Mouse (Mus musculus): ENCODE measurements around the gene Blm. TPM values are rescaled to one million over a fixed set of nuclear protein-coding genes. Genes with fewer than 3 reads are reported as not detected.

The Blm gene
- polyA plus RNA-seq, 1 experiment from 2014 or later, result 11.3 TPM

DNA sequence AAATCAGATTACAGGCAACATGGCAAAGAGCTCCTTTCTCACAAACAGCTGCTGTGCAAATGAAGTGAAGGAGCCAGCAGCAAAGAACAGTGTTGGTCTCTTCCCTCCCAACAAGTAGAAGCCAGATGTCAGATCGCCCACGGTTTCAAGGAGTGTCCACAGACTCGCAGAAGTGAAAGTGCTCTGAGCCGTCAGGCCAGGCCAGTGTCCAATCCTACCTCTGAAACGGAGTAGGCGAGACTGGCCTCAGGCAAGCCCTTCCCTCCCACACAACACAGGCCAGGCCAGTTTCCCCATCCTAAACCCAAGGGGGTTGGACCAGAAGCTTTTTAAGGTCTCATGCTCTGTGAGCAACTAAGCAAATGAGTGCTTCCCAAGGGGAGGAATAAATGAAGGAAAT is 77.7 kb downstream of the Blm start:
- WGBS, result 83% methylated on average over 6 of the region's 6 CpGs
- Histone ChIP-seq H3K9me3 (ENCODE audit: control insufficient read depth, low read length) (no peaks in the 10 kb centered on the region), H3K27ac (no peak overlapping the region), H3K27me3 (ENCODE audit: control insufficient read depth, insufficient read depth, low read length) (no peaks in the 10 kb centered on the region), H3K4me1 (replicated peaks; ENCODE audit: control insufficient read depth, insufficient read depth, low read length) (no peaks in the 10 kb centered on the region), H3K36me3 (replicated peaks; ENCODE audit: control insufficient read depth, insufficient read depth) (peaks cover 22% of the 10 kb centered on the region; the same call in 1 of the 2 replicates), H3K4me3 (replicated peaks; ENCODE audit: low read length) (no peak overlapping the region), H3K9ac (no peak overlapping the region), H3K4me2 (replicated peaks) (no peak overlapping the region)
- DNase-seq (ENCODE audit: low spot score) (no peak), ATAC-seq (ENCODE audit: low FRiP score) (no peak)

DNA sequence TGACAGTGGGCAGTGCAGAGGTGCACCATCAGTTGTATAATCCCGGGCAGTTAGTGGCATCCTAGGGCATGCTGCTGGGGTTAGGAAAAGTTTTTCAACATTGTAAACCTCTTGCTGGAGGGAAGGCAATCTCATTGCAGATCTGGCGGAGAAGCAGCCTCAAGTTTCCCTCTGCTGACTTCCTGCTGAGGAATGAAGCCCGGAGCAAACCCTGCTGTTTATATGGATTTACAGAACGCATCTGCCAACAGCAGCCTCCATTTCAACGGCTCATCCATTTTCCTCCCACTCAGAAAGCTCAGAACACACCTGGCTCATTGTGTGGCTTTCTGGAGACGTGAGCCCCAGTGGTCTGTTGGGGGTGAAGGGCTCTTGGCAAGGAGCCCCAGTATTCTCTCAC is 78.6 kb downstream of the Blm start:
- no peak for DNase-seq (ENCODE audit: low spot score)
- no peak overlapping the region for H3K4me3 ChIP-seq (replicated peaks; ENCODE audit: low read length)
- H3K27ac ChIP-seq, result no peak overlapping the region
- ATAC-seq (ENCODE audit: low FRiP score), result no peak
- peaks cover 26% of the 10 kb centered on the region; the same call in 1 of the 2 replicates for H3K36me3 ChIP-seq (replicated peaks; ENCODE audit: control insufficient read depth, insufficient read depth)
- WGBS, result 85% methylated on average over 6 of the region's 6 CpGs
- no peaks in the 10 kb centered on the region for H3K9me3 ChIP-seq (ENCODE audit: control insufficient read depth, low read length)
- no peak overlapping the region for H3K9ac ChIP-seq
- H3K27me3 ChIP-seq (ENCODE audit: control insufficient read depth, insufficient read depth, low read length), result no peaks in the 10 kb centered on the region
- H3K4me2 ChIP-seq (replicated peaks), result no peak overlapping the region
- no peaks in the 10 kb centered on the region for H3K4me1 ChIP-seq (replicated peaks; ENCODE audit: control insufficient read depth, insufficient read depth, low read length)

DNA sequence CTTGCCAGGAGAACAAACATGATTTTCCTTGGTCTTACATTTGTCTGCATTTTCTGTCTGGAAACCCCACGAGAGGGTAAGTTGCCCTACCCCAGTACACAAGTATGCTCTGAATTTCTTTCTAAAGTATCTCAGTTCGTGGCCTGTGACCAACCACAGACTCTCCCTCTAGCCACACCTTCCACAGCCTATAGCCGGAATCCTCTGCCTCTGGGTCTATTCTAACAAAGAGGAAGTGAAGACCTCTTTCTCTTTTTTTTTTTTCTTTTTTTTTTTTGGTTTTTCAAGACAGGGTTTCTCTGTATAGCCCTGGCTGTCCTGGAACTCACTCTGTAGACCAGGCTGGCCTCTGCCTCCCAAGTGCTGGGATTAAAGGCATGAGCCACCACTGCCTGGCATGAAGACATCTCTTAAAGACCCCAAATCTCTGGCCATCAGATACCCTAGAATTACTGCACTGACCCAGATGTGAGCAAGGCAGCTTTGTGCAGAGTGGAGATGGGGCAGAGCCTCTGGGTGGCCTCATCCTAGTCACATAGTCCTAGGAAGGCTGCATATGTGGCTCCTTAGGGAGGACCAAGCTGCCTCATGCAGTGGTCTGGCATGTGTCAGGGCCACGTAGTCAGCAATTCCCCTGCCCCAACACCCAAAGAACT is 79.3 kb downstream of the Blm start:
- no peaks in the 10 kb centered on the region for H3K9me3 ChIP-seq (ENCODE audit: control insufficient read depth, low read length)
- no peak overlapping the region for H3K4me2 ChIP-seq (replicated peaks)
- 89% methylated on average over 4 of the region's 4 CpGs for WGBS
- no peaks in the 10 kb centered on the region for H3K27me3 ChIP-seq (ENCODE audit: control insufficient read depth, insufficient read depth, low read length)
- peaks cover 26% of the 10 kb centered on the region; the same call in 1 of the 2 replicates for H3K36me3 ChIP-seq (replicated peaks; ENCODE audit: control insufficient read depth, insufficient read depth)
- H3K4me1 ChIP-seq (replicated peaks; ENCODE audit: control insufficient read depth, insufficient read depth, low read length), result no peaks in the 10 kb centered on the region
- H3K9ac ChIP-seq, result no peak overlapping the region
- no peak overlapping the region for H3K4me3 ChIP-seq (replicated peaks; ENCODE audit: low read length)
- no peak overlapping the region for H3K27ac ChIP-seq
- ATAC-seq (ENCODE audit: low FRiP score), result no peak
- no peak for DNase-seq (ENCODE audit: low spot score)

DNA sequence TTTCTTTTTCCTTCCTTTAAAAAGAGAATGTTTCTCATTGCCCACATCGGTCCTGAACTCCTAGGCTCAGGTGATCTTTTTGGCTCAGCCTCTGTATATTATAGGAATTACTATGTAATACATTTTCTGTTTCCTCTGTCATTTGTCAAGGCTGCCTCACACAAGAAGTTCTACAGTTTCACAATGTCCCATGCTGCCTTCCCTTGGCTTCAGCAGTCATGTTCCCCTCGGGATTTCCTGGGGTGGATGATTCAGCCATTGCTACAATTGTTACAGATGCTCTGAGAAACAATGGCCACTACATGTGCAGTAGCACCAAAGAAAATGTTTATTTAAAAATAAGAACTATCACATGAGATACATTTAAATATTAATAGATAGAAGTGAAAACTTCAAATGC is 80.1 kb downstream of the Blm start:
- no peak for ATAC-seq (ENCODE audit: low FRiP score)
- Histone ChIP-seq H3K4me2 (replicated peaks) (no peak overlapping the region), H3K27me3 (ENCODE audit: control insufficient read depth, insufficient read depth, low read length) (no peaks in the 10 kb centered on the region), H3K36me3 (replicated peaks; ENCODE audit: control insufficient read depth, insufficient read depth) (peaks cover 23% of the 10 kb centered on the region; the same call in 1 of the 2 replicates), H3K4me1 (replicated peaks; ENCODE audit: control insufficient read depth, insufficient read depth, low read length) (no peaks in the 10 kb centered on the region), H3K27ac (no peak overlapping the region), H3K9ac (no peak overlapping the region), H3K9me3 (ENCODE audit: control insufficient read depth, low read length) (no peaks in the 10 kb centered on the region), H3K4me3 (replicated peaks; ENCODE audit: low read length) (no peak overlapping the region)
- WGBS, result 94% methylated on average over 2 of the region's 2 CpGs
- no peak for DNase-seq (ENCODE audit: low spot score)

DNA sequence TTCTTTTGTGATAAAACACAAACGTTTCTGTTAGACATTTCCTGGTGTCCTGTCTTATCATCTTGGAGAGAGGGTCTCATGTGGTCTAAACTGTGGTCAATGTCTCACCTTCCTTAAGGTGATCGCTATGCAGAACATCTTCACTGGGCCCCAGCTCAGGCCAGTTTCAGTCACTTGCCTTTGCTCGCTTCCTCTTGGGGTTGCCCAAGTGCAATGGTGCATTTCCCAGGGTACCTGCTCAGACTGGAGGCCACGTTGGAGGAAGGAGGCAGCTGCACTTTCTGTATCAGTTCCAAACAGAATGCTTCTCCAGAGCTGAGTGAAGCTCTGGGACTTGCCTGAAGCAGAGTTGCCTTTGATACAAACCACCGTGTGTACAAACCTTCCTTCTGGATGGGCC is 80.9 kb downstream of the Blm start:
- Histone ChIP-seq H3K9me3 (ENCODE audit: control insufficient read depth, low read length) (no peaks in the 10 kb centered on the region), H3K9ac (no peak overlapping the region), H3K4me3 (replicated peaks; ENCODE audit: low read length) (no peak overlapping the region), H3K27me3 (ENCODE audit: control insufficient read depth, insufficient read depth, low read length) (no peaks in the 10 kb centered on the region), H3K4me2 (replicated peaks) (no peak overlapping the region), H3K27ac (no peak overlapping the region), H3K4me1 (replicated peaks; ENCODE audit: control insufficient read depth, insufficient read depth, low read length) (no peaks in the 10 kb centered on the region), H3K36me3 (replicated peaks; ENCODE audit: control insufficient read depth, insufficient read depth) (0 out of 2 replicates have a peak, but pooled peaks cover 18% of the 10 kb centered on the region)
- DNase-seq (ENCODE audit: low spot score), result no peak
- 96% methylated on average over 5 of the region's 5 CpGs for WGBS
- ATAC-seq (ENCODE audit: low FRiP score), result no peak

DNA sequence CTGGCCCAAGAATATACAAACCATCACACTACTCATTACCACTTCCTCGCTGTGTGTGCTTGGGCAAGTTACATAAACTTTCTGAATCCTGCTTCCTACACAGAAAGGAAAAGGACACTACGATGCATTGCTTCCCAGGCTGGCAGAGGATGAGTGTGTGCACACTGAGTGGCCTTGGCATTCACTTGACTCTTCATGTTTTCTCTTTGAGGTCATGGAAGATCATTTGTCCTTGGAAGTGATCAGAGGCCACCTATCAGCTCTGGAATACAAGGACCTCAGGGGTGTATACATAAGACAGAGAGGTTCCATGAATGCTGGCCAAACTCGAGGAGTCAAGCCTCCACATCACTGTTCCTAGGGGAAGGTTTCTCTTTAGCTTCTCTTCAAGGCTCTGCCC is 81.8 kb downstream of the Blm start:
- Histone ChIP-seq H3K4me2 (replicated peaks) (no peak overlapping the region), H3K9ac (no peak overlapping the region), H3K27me3 (ENCODE audit: control insufficient read depth, insufficient read depth, low read length) (no peaks in the 10 kb centered on the region), H3K4me3 (replicated peaks; ENCODE audit: low read length) (no peak overlapping the region), H3K27ac (no peak overlapping the region), H3K9me3 (ENCODE audit: control insufficient read depth, low read length) (no peaks in the 10 kb centered on the region), H3K4me1 (replicated peaks; ENCODE audit: control insufficient read depth, insufficient read depth, low read length) (no peaks in the 10 kb centered on the region), H3K36me3 (replicated peaks; ENCODE audit: control insufficient read depth, insufficient read depth) (0 out of 2 replicates have a peak, but pooled peaks cover 14% of the 10 kb centered on the region)
- DNase-seq (ENCODE audit: low spot score) (no peak), ATAC-seq (ENCODE audit: low FRiP score) (no peak)
- WGBS, result 87% methylated on average over 3 of the region's 3 CpGs

DNA sequence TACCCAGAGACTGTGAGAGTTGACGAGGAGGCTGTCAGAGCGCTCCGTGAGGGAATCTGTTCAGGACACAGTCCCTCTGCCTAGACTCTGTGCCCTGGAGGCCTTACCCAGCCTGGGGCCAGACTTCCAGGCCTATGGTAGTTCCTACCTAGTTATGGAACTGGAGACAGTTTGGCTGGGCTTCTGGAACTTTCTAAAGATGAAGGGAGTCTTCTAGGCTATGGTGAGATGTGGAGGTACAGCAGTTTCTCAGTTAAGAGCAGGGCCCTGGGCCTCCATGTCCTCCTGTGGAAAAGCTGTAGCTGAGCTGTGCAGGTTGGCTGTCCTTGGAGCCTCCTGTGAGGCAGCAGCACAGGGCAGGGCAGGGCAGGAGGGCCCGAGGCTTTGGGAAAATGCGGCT is 82.7 kb downstream of the Blm start:
- Histone ChIP-seq H3K27me3 (ENCODE audit: control insufficient read depth, insufficient read depth, low read length) (no peaks in the 10 kb centered on the region), H3K4me1 (replicated peaks; ENCODE audit: control insufficient read depth, insufficient read depth, low read length) (no peaks in the 10 kb centered on the region), H3K9ac (no peak overlapping the region), H3K4me3 (replicated peaks; ENCODE audit: low read length) (no peak overlapping the region), H3K9me3 (ENCODE audit: control insufficient read depth, low read length) (no peaks in the 10 kb centered on the region), H3K27ac (no peak overlapping the region), H3K4me2 (replicated peaks) (no peak overlapping the region), H3K36me3 (replicated peaks; ENCODE audit: control insufficient read depth, insufficient read depth) (0 out of 2 replicates have a peak, but pooled peaks cover 14% of the 10 kb centered on the region)
- ATAC-seq (ENCODE audit: low FRiP score), result no peak
- WGBS, result 90% methylated on average over 5 of the region's 5 CpGs
- DNase-seq (ENCODE audit: low spot score), result no peak

DNA sequence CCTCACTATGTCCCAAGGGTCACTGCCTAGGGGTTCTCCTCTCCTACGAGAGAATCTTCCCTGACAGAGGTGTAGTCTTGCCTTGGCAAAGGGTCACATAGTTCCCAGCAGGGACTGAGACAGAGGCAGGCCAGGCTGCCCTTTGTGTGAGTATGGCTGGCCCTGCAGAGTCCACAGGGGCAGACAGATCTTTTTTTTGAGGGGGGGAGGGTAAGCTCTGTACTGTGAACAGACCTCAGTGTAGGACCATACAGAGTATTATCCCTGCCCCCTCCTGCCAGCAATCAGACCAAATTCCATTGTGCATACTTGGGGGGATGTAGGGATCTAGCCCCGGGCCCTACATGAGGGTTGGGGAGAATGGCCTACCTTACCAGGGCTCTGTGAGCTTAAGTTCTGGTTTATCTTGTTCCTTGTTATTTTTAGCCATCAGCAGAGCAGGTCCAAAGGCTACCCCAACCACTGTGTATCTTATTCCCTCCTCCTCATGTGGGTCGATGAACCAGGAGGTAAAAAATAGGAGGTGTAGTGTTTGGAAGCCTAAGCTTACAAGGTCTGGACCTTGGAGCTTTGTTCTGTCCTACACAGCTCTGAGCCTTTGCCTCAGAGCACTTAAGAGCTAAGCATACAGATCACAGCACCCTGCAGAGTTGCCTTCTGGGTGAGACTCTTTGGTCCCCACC is 83.2 kb downstream of the Blm start:
- Histone ChIP-seq H3K27me3 (ENCODE audit: control insufficient read depth, insufficient read depth, low read length) (no peaks in the 10 kb centered on the region), H3K4me2 (replicated peaks) (no peak overlapping the region), H3K9ac (no peak overlapping the region), H3K36me3 (replicated peaks; ENCODE audit: control insufficient read depth, insufficient read depth) (0 out of 2 replicates have a peak, but pooled peaks cover 9% of the 10 kb centered on the region), H3K9me3 (ENCODE audit: control insufficient read depth, low read length) (no peaks in the 10 kb centered on the region), H3K4me1 (replicated peaks; ENCODE audit: control insufficient read depth, insufficient read depth, low read length) (no peaks in the 10 kb centered on the region), H3K4me3 (replicated peaks; ENCODE audit: low read length) (no peak overlapping the region), H3K27ac (no peak overlapping the region)
- no peak; the same call in 1 of the 2 replicates for ATAC-seq (ENCODE audit: low FRiP score)
- DNase-seq (ENCODE audit: low spot score), result no peak
- WGBS, result 87% methylated on average over 3 of the region's 3 CpGs

DNA sequence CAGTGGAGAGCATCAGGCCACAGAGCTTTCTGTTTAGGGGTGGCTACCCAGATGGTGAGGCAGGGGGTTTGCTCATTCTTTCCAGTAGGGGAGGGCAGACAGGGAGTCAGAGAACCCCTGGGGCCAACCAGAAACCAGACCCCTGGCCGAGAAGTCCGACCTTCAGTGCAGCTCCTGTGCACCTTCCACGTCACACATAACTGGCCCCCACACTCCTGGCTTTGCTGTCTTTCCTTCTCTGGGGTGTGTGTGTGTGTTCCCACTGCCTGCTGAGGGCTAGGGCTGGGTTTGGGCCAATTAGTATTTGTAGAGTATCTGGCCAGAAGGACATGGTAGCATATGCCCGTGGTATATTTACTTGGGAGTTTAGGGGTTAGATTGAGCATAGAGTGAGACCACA is 84.6 kb downstream of the Blm start:
- Histone ChIP-seq H3K27ac (no peak overlapping the region), H3K4me1 (replicated peaks; ENCODE audit: control insufficient read depth, insufficient read depth, low read length) (no peaks in the 10 kb centered on the region), H3K36me3 (replicated peaks; ENCODE audit: control insufficient read depth, insufficient read depth) (0 out of 2 replicates have a peak, but pooled peaks cover 6% of the 10 kb centered on the region), H3K9me3 (ENCODE audit: control insufficient read depth, low read length) (no peaks in the 10 kb centered on the region), H3K9ac (no peak overlapping the region), H3K27me3 (ENCODE audit: control insufficient read depth, insufficient read depth, low read length) (no peaks in the 10 kb centered on the region), H3K4me3 (replicated peaks; ENCODE audit: low read length) (no peak overlapping the region), H3K4me2 (replicated peaks) (no peak overlapping the region)
- no peak for DNase-seq (ENCODE audit: low spot score)
- ATAC-seq (ENCODE audit: low FRiP score), result no peak
- WGBS, result 83% methylated on average over 4 of the region's 4 CpGs

Measured in hindbrain, embryonic 14.5 days (tissue).